Mouse (Mus musculus): ENCODE measurements around the gene Fasn. TPM values are rescaled to one million over a fixed set of nuclear protein-coding genes. Genes with fewer than 3 reads are reported as not detected.

Fasn gene
- polyA plus RNA-seq, 1 experiment: 420 TPM

GRCm38 (mm10) chr11:120831659-120832440 is 7.5 kb upstream of the Fasn start:
- no peak for TF ChIP-seq GATA1 (IDR thresholded peaks at IDR 0.05; ENCODE audit: low read length)

- TF ChIP-seq GATA1 (IDR thresholded peaks at IDR 0.05; ENCODE audit: low read length): no peak
These were observed 6.3 kb upstream of the Fasn start for GRCm38 (mm10) chr11:120830686-120831085.

DNA sequence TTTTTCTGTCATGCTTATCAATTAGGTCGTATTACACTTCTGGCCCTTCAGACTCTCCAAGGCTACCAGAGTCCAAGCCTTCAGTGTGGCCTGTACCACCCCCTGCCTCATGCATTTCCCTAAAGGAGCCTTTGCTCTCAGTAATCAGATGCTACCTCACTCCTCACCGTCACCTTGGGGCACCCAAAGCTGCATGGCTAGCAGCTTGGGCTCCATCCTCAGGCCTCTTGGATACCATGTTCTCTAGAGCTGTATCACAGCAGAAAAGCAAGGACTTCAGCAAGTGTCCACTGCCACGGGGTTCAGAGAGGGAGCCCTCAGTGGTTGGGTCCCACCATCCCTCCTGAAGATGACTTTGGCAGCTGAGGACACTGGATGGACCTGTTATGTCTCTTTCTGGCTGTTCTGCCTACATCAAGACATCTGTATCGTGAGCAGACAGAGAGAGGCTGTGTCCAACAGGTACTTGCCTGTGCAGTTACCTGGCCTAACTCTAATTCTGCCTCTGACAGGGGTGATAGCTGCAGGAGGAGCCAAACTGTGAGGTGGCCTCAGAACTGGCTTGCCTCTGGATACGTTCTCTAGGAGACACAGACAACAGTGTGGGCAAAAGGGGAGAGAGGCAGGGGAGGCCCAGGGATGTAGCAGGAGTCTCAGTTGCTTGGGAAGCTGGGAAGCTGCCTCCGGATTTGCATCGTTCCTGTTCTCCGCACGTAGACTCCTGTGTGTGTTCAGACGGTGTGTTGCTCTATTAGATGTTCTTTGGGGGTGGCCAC is 5.6 kb upstream of the Fasn start:
- no peak for TF ChIP-seq GATA1 (IDR thresholded peaks at IDR 0.05; ENCODE audit: low read length)

DNA sequence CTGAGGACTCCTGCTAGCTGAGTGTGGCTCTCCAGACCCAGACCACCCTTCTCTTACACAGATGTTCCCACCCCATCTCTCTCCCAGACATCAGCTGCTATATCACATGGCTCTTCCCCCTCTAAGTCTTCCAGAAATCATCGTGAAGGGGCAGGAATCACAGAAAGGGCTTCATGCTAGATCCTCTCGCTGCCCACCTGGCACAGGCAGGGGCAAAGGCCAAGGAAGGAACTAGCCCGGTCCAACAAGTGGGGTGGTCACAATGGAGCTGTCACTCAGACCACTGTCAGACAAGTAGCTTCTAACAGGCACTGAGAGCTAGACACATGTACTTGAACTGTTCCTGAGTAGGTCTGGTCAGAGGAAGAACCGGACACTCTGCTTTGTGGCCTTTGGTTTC is 4.1 kb upstream of the Fasn start:
- no peak for TF ChIP-seq GATA1 (IDR thresholded peaks at IDR 0.05; ENCODE audit: low read length)

GRCm38 (mm10) chr11:120826016-120826953 is 1.9 kb upstream of the Fasn start:
- TF ChIP-seq GATA1 (IDR thresholded peaks at IDR 0.05; ENCODE audit: low read length): no peak

DNA sequence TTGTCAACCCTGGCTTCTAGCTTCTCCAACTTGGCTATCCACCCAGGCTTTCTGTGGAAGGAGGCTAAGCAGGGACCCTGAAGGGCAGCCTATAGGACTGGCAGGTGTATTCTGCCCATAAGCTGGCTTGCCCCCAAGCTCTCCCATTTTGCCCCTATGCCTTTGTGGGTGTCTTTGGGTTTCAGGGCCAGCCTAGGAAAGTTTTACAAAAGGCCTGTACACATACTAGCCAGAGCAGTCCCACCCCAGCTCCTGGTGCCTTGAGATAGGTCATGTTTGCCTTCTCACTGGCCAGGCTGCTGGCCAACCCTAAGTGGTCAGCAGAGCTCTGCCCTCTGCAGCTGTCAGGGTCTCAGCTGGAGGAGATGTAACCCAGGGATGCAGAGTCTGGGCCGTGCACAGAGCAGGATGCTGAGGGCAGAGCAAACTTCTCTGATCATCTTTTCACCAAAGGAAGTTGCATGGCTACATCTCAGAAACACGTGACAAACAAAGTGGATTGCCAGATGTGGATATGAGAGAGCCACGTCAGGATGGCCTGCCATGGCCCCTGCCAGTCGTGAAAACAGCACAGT is 1.0 kb upstream of the Fasn start:
- no peak for TF ChIP-seq GATA1 (IDR thresholded peaks at IDR 0.05; ENCODE audit: low read length)

DNA sequence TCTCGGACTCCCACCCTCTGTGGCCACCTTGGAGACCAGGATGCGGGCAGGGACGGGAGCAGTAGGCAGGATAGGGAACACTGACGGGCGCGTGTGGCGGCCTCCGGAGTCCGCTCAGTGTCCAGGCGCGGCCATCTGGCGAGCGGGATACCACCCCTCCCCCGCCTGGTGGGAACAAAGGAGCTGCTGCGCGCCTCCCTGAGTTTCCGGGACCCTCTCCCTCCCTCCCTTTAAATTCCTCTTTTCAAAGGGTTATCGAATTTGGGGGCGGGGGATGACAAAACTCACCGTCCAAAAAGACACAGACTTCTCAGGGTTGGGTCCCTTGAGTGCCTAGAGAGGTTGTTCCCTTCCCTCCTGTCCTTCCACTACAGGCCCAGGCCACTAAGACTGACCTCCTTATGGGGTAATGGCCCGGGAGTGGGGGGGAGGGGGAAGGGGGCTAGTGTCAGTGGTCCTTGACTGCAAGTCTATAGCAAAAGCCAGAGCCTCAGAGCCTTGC is 491 bp upstream of the Fasn start:
- no peak for TF ChIP-seq GATA1 (IDR thresholded peaks at IDR 0.05; ENCODE audit: low read length)

- TF ChIP-seq GATA1 (IDR thresholded peaks at IDR 0.05; ENCODE audit: low read length): no peak
These were observed 798 bp downstream of the Fasn start for GRCm38 (mm10) chr11:120823551-120823947.

GRCm38 (mm10) chr11:120822831-120823550 is 1.4 kb downstream of the Fasn start:
- no peak for TF ChIP-seq GATA1 (IDR thresholded peaks at IDR 0.05; ENCODE audit: low read length)

GRCm38 (mm10) chr11:120822321-120822720 is 2.0 kb downstream of the Fasn start:
- no peak for TF ChIP-seq GATA1 (IDR thresholded peaks at IDR 0.05; ENCODE audit: low read length)

DNA sequence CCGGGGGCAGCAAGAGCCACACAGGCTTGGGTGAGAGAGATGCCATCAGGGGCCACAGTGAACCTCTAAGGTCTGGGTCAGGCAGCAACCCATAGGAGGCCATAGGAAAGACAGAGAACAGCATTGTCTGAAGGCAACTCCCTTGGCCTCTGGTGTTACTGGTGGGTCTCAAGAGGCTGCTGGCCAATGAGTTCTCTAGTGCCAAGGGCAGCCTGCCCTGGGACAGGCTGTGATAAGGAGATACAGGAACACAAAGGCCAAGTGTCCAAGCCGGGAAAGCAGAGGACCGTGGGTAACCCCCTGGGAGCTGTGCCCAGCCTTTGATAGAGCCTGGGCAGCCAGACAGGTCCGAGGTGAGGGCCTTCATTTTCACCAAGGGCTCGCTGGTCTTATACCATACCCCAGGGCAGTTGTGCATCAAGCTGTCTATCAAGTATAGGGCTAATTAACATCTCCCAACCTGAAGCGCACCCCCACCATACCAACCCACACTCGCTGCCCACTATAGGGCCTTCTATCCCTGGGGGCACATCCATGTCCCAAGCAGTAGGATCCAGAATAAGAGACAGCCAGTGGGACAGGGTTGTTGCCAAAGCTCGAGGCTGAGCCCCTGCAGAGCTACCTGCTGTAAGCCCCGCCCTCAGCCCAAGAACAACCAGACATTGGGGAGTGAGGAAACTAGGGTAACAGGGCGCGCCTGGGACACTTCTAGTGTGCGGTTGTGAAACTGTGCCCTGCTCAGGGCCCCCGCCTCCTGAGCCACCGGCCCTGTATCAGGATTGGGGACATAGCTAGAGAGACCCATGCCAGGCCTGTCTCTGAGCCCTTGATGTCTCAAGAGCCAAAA is 3.0 kb downstream of the Fasn start:
- TF ChIP-seq GATA1 (IDR thresholded peaks at IDR 0.05; ENCODE audit: low read length): no peak

GRCm38 (mm10) chr11:120820546-120820945 is 3.8 kb downstream of the Fasn start:
- no peak for TF ChIP-seq GATA1 (IDR thresholded peaks at IDR 0.05; ENCODE audit: low read length)

DNA sequence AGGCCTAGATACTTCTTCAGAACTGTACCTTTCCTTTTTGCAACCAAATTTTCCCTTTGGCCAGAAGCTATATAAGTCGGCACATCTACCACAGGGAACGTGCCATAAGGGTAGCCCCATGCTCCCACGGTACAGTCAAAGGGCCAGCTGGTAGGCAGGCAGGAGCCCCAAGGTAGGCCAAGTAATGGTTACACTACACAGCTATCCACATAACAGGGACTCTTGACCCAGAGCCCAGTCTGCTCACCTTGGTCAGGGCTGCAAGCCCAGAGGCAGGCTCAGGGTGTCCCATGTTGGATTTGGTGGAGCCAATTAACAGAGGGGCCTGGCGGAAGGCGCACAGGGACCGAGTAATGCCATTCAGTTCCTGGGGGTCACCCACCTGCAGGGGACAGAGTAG is 4.8 kb downstream of the Fasn start:
- TF ChIP-seq GATA1 (IDR thresholded peaks at IDR 0.05; ENCODE audit: low read length): no peak

- no peak for TF ChIP-seq GATA1 (IDR thresholded peaks at IDR 0.05; ENCODE audit: low read length)
These were observed 6.1 kb downstream of the Fasn start for GRCm38 (mm10) chr11:120818251-120818650.
